Mouse (Mus musculus) cerebellum, adult 11-12 months (tissue): ENCODE measurements around the gene Slc22a18.

Source experiments
- DNase-seq: peaks from one replicate; pipeline ENCODE4 v3.0.0; 2022

Gene Slc22a18

DNA sequence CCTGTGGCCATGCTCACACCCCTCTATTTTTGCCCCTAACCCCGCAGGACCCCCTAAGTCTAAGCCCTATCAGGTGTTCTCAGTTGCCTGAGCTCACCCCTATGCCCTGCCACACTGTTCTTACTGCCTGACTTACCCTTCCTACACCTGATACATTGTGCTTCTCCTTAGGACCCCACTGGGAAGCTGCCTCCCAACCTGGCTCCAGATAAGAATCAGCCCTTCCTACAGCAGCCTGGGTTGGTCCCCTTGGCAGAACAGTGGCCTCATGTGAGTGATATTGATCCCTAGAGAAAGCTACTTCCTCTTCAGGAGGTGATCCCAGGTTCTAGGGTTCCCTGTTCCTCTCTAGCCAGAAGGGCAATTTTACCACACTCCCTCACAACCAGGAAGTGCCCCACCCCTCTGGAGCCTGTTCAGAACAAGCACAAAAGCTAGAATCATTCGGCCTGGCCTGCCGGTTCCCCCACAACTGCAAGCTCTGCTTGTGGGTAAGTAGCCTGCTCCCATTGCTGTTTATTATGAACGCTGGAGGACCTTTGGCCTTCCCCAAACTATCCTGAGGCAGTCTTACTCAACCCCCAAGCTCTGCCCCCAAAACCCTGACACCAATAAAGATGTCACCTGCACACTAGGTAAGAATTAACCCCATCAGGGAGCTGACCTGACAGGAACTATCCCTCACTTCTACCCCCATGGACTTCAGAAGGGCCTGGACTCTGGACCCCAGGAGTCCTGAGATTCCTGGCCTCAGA, at the start of gene Slc22a18:
Gene Slc22a18, plus strand, starts transcription at position 390 of the 755 bp plus-strand sequence.
- DNase-seq: no peak

DNA sequence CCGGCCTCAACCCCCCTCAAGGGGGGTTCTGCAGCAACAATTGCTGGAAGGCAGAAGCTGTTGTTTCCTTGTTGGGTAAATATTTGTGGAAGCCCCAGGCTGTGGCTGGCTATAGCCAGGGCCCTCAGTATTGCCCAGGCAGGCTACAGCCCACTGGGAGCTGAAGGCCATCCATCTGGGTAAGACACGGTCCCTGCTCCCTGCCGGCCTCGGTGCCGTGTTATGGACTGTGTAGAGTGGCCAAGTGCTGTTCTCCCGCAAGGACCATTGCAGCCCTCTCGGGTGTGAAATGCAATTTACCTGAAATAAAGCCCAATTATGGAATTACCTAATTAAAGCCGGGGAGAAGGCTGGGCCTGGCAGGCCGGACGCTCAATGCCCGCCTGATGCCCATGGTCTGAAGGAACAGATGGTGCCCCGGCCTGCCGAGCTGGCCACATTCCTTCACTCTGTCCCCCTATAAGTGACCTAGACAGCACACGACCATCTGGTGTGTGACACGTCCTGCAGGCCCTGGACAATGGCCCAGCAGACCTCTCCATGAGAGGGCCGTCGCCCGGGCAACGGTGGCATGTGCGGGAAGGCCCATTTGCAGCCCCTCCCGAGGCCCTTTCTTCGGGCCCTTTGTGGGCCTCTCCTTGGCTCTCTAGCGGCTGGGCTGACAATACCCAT, 45.3 kb upstream of the Slc22a18 start:
- DNase-seq: peak; percentile 98

DNA sequence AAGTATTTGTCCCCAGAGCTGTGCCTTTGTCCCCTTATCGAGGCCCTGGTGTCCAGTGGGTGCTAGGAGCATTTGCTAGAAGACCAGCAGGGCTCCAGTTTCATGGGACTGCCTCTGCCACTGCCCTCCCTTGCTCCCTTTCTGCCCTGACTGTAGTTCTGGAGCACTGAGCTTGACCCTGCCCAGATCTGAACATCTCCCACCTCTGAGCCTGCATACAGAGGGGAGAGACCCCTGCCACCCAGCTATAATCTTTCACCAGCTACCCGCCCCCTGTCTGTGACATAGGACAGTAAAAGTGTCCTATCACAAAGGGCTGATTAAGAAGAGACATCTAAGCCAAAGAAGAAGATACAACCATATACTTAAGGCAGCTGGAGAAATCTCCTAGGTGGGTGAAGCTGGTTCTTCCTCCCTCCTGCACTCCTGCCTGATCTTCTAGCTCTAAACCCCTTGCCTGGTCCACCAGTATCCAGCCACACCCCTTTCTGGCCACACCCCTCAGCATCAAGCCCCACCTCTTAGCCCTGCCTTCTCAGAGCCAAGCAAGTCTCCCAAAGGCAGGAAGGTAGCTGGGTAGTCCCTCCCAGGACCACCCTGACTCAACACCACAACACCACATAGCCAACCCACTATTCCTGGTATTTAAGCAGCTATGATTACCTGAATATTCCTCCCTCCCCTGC, 44.6 kb upstream of the Slc22a18 start:
- DNase-seq: peak; percentile 58

DNA sequence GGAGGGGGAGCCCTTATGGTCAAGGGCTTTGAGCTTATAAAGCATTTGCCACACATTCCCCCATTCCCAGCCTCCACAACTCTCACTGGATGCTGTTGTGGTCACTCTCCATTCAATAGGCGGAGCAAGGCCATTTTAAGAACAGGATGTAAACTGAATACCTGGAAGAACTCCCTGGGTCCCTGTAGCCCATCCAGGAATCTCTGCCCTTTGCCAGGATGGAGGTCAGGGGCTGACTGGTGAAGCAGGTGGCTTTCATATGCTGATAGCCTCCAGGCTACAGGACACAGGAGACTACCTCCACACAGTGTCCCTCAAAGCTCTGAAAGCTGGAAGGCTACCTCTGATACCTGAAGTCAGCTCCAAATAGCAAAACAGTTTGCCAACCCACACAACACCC, 40.9 kb upstream of the Slc22a18 start:
- DNase-seq: no peak

DNA sequence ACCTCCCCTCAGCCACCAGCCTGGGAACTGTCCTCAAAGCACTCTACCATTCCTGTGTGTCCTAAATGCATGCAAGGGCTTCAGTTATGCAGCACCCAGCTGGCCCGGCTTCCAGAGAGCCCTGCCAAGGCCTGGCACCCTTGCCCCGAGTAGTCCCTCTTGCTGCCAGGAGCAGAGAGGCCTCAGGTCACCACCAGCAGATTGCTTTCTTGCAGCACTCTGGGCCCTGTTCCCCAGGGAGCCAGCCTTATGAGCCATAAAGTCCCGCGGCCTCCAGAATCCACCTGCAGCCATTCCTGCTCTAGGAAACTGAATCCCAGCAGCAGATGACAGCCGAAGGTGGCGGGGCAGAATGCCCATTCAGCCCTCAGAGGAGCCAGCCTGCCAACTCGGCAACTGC, 40.2 kb upstream of the Slc22a18 start:
- peak; percentile 75 for DNase-seq

DNA sequence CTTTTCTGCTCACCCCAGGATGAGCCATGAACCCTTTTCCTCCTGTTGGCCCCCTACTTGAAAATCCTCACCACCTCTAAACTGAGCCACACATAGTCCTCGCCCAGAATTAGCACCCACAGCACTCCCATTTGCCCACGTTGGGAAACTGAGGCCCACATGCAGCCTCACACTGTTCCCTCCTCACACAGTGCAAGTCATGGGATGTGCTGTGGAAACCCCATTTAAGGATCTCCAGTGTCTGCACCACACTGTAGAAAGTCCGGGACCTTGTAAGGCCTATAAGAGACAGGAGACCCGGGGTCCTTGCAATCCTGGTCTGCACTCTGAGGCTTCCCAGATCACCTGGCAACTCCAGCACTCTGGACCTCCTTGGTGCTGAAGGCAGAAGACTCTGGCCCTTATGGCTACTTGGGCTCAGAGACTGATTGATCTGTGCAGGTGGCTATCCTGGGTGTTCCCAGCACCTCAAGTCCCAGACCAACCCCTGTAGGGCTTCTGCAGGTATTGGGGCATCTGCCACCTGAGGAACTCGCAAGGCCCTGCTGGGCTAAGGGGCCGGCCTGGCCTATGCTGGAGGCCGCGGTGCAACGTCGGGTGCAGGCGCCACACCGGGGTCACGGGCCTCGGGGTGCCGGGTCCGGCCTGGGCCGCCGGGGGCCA, 36.2 kb upstream of the Slc22a18 start:
- DNase-seq: no peak

DNA sequence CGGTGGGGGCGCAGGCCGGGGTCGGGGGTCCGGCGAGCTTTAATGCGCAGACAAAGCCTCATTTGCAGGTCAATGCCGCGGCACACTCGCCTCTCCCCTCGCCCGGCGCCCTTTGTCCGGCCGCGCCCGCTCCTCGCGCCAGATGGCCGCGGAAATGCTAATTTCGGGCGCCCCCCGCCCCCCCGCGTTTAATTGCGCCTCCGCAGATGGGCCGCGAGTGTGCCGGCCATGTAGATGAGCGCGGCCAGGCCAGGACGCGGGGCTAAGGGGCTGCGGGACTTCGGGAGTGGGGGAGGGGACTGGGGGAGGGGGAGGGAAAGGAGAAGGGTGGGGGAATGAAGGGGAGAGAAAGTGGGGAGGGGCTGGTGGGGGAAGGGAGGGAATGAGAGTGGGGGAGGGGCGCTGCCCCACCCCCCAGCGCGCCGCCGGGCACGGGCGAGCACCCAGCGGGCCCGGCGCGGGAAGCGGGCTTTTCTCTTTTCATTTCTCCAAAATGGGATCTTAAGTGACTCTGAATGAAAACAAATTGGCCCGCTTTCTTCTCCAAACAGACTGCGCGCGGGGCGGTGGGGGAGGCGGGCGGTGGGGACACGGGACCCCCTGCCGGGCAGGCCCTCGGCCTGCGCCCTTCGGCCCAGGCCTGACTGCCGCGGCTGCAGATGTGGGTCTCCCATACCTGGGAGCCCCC, 35.5 kb upstream of the Slc22a18 start:
- DNase-seq: no peak

DNA sequence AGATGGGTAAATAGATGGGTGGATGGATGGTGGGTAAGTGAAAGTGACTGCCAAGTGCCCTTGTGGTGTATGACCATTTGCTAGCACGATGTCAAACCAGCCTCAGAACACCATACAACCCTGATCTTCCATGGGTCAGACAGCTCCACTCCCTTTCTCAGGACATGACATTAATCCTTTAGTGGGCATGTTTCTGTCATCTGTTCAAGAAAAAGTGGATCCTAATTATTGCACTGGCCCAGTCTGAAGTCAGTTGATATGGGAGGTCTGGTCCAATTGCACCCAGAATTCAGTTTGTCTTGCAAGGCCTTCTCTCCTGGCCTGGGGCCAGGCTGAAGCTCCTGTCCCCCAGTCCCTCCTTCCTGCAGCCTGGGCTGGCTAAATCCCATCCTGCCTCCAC, 34.6 kb upstream of the Slc22a18 start:
- DNase-seq: no peak

DNA sequence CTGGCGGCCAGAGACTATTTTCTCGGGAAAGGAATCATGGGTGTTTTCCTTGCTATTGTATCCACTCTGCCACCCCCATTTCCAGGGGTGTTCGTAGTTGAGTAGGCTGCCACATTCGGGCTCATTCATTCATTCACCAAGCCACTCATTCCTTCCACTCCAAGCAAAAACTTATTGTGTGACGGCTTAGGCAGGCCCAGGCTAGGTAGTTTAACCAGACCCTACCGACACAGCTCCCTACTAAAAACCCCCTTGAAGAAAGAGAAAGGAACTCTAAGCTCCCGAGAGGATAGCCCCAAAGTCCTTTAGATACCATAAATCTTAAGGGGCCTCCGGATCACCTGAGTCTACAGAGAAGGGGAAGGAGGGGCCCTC, 29.0 kb upstream of the Slc22a18 start:
- DNase-seq: no peak

DNA sequence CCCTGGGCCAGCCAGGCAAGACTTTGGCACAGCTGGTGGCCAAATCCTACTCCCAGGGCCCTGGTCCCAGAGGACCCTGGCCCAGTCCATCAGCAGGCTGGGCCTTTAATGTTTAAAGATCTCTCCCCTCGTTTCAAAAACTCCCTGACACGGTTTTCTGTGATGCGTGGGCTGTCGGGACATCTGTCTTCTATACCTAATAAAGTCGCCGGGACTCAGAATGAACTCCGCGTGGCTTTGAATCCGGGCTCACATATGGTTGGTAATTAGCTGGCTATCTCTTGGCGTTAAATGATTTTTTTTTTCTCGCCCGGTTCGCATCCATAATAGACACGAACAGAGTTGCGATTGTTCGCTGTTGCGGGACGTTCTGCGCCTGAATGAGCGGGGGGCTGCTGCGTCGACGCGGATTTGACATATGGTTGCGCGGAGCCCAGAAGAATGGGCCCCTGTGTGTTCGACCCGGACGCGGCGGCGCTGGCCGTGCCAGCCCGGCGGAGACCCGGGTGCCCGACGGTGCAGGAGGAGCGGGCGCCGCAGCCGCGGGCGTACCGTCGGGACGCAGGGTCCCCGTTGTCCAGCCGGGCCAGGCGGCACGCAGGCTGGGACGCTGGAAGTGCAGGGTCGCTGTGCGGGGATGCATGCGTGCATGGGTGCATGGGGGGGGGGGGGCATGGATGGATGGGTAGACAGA, 28.4 kb upstream of the Slc22a18 start:
- no peak for DNase-seq

DNA sequence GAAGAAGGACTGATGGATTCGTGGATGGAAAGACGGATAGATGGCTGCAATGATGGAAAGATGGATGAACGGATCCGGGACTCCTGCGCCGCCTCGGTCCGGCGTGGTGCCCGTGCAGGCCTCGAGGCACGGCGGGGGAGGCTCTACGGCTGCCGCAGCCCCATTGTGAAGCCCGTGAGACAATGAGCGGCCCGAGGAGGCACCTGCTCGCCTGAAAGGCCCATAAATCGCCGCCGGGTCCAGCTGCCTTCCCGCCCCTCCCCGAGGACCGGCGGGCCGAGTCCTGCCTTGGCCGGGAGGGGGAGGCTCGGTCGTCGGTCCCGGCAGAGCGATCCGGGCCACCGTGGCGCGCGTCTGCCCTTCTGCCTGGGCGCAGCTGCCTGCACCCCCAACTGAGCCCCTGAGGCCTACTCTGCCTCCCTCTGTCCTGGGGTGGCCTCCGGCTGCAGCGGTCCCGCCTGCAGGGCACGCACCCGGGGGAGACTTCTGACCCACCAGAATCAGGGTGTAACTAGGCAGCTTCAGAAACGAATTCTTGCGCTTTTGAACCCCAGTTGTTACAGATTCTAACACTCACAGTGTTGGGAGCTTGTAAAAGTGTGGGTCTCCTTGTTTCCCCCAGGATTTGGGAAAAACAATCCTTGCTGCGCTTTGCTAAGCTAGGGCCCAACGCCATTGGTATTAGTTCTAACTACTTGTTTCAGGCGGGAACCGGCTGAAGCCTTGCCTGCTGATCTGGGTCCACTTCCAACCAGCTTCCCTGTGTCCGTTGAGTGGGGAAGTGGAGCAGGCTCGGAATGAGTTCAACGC, 27.7 kb upstream of the Slc22a18 start:
- DNase-seq: no peak

DNA sequence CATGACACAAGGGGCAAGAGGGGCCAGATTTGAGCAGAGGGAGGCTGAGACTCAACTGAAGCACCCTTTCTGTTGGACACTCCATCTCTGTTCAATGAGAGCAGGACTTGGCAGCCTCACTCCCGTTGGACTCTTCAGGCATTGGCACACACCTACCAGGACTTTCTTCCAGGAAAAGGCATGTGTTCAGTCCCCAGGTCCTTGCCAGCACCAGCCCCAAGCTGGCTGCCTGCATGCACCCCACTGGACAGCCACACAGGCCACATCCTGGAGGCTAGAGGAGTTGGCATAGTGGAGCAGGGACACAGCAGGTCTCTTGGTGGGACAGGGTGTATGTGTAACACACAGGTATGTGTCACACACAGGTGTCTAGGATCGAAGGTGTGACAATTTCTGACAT, 26.4 kb upstream of the Slc22a18 start:
- DNase-seq: peak; percentile 93

DNA sequence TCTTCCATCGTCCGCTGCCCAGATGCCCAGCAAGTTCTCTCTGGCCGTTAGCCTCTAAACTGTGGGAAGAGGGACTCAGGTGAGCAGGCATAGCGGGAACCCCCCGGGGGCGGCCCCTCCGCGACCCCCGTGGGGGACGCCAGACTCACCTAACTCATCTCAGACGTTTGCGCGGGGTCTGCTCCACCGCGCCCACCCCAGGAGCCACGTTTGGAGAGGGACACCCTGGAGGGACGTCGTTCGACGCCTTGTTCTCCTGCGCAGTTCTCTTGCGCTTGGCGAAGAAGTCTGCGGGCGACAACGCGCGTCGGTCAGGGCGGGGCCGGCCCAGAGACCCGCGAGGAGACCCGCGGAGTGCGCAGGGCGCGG, 14.6 kb upstream of the Slc22a18 start:
- no peak for DNase-seq

DNA sequence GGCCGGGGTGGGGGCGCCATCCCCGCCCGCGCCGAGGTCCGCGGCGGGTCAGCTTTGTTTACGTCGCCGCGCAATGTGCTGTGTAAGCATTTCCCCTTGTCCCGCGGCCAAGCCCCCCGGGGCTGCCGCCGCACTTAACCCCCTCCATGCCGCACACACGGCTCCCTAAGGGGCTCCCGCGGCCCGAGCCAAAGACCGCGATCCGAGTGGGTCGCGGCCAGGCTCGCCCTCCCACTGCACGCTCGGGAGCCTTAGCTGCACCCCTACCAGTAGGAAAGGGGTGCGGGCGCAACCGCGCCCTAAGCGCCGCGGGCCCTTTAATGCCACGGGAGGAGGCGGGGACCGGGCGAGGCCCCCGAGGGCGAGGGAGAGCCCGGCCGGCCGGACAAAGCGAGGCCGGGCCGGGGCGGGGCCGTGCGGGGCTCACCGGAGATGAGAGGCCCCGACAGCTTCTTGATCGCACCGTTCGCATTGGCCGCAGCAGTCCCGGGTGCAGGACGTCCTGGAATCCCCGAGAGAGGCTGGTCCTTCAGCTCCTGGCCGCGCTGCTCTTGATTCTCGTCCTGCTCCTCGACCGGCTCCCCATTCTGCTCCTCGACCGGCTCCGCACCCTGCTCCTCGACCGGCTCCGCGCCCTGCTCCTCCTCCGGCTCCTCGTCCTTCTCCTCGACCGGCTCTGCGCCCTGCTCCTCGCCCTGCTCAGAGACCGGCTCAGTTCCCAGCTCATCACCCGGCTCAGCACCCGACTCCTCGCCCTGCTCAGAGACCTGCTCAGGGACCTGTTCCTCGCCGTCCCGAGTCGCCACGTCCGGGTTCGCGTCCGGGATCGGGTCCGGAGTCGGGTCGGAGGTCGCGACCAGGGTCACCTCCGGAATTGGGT, 14.0 kb upstream of the Slc22a18 start:
- no peak for DNase-seq

DNA sequence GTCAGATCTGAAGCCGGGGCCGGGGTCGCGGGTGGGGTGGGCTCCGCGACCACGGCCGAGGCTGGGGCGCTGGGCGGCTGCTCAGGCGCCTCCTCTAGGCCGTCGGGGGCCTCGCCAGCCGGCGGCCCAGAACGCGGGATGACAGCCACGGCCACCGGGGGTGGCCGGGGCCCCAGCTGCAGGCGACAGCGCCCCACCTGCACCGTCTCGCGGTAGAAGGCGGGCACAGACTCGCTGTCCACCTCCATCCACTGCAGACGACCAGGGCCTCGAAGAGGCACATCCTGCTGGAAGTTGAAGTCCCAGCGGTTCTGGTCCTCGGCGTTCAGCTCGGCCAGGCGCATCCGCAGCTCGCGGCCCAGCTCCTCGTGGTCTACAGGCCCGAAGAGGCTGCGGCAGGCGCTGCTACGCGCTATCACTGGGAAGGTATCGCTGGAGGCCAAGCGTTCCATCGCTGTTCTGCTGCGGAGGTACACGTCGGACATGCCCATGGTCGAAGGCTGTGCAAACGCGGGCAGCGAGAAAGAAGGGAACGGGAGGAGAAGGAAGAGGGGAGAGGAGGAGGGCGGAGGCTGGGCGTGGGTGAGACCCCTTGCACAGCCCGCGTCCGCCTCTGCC, 13.2 kb upstream of the Slc22a18 start:
- DNase-seq: no peak

DNA sequence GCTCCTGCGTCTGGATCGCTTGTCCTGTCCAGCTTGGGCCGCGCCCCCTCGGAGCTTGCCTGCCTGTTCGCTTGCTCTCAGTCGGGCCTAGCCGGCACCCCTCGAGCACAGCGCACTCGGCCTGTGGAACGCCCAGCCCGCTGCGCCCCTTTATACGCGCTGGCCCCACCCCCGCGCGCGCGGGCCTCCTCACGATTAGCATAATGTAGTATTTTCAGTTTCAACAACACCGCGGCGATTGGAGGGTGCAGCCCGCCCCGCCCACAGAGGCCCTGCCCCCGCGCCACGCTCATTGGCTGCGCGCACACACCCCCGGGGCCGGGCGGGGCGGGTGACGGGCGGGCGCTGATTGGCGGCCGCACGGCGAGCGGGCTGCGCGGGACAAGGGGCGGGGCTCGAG, 12.7 kb upstream of the Slc22a18 start, which contains the start of gene Cdkn1c:
Gene Cdkn1c, minus strand, starts transcription at position 177 of the 400 bp plus-strand sequence.
- DNase-seq: no peak

DNA sequence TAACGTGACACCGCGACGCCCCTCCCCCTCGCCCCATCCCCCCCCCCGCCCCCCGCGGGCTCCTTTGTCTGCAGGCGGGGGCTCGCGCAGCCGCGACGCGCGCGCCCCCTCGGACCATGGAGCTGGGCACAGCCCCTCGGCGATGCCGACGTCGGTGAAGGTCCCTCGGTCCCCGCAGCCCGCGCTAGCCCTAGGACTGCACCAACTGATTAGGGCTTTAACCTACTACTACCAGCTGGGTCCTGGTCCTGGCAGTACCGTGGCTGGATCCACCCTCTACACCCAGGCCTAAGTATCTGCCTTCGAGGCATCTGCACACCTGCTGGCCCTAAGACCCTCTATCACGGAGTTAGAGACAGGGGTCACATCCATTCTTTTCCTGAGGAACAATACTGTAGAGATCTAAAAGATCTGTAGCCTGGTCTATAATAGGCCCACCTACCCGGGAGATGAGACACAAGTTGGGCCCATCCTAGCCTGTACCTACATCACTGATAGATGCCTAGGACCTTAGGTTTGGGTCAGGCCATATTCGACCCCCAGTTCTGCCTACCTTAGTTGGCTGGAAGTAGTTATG, 12.2 kb upstream of the Slc22a18 start:
- DNase-seq: no peak

DNA sequence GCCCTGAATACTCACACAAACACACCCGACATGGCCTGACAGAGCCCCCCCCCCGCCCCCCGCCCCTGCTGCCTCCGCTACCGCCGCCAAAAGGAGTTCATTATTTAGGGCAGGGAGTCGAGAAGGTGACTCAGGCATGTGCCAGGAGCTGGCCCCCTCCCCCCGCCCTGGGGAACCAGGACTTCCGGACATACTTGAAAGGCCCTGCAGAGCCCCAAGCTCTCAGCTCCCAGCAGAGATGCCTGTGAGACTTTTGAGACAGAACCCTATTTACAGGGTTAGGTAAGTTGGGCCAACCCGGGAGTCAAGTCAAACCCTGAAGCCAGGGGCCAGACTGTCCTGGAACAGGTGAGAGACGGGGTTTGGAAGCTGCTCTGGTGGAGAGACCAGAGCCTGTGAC, 11.6 kb upstream of the Slc22a18 start:
- no peak for DNase-seq

DNA sequence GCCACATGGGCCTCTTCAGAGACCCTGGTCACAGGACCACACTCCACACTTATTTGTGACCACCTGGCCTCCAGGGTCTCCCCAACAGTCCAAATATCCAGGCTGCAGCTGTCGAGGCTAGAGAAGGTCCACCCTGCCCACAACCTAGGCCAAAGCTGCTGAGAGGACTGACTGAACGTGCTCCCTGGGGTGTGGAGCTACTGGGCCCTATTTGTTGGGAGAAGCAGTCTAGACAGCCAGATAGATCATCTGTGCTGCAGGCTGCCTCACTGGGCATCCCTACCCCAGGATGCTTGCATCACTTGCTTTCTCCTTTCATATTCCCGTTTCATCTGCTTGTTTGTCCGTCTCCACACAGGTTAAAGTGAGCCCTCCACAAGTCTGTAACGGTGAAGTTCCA, 11.0 kb upstream of the Slc22a18 start:
- DNase-seq: no peak
